Mouse (Mus musculus): Measurements from ENCODE around the gene Lpcat1.

DNA sequence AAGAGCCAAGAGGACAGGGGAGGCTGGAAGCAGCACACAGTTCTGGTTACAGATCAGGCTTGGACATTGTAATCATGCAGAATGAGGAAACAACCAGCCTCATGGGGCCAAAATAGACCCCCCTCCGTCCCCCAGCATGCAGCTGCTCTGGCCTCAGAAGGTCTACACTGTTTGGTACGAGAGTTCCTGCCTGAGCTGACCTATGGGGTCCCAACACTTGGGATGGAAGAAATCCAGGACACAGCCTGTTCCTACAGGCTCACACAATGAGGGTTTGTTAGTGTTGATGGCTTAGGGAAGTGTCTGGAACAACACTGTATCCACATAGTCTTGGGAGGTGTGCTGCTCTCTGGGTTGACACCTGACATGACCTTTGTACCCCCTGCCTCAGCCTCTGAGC is 18.8 kb upstream of the Lpcat1 start:
- TF ChIP-seq ZC3H11A (IDR thresholded peaks at IDR 0.05; ENCODE audit: borderline replicate concordance, low read depth, low read length) (no peak), CHD2 (IDR thresholded peaks at IDR 0.05; ENCODE audit: low read depth, low read length) (no peak), MAFK (IDR thresholded peaks at IDR 0.05; ENCODE audit: insufficient read depth, low read depth, low read length) (no peak), HCFC1 (IDR thresholded peaks at IDR 0.05; ENCODE audit: borderline replicate concordance, insufficient read depth, low read length) (no peak)

Data from ES-E14 (cell line).